Mouse (Mus musculus) heart, embryonic 14.5 days (tissue): Measurements from ENCODE around the gene Pgrmc2. TPM values are rescaled to one million over a fixed set of nuclear protein-coding genes. Genes with fewer than 3 reads are reported as not detected.

Experiments
- ATAC-seq: fragments of 200-750 bp; cut with Nextera tagmentation; 2 replicates; pipeline ENCODE4 v1.8.0; 2017; ENCODE audit warnings: low read depth, moderate TSS enrichment; ENCODE audit not compliant: insufficient number of reproducible peaks, insufficient read depth, low FRiP score
- H3K27ac ChIP-seq, 2 experiments: fragments of 200-500 bp in 1 of 2; fragments of 300-500 bp in 1 of 2; sonication (generic) in 1 of 2; replicated peaks in 1 of 2; 2 replicates each; pipeline ENCODE4 v1.5.1; 2012 to 2014; ENCODE audit warnings: low read depth in 2 of 2, low read length in 2 of 2, control low read depth in 1 of 2, mild to moderate bottlenecking in 1 of 2, mixed read lengths in 1 of 2; ENCODE audit not compliant: control insufficient read depth in 1 of 2, insufficient read depth in 1 of 2
- H3K27me3 ChIP-seq: fragments of 300-500 bp; sonication (generic); 2 replicates; pipeline ENCODE4 v1.6.1; 2014; ENCODE audit warnings: mild to moderate bottlenecking, low read length, control low read depth; ENCODE audit not compliant: control insufficient read depth, insufficient read depth
- H3K36me3 ChIP-seq: fragments of 300-500 bp; sonication (generic); 2 replicates; pipeline ENCODE4 v1.6.1; 2014; ENCODE audit warnings: mild to moderate bottlenecking, control low read depth, low read length, mixed read lengths; ENCODE audit not compliant: control insufficient read depth, insufficient read depth
- H3K4me1 ChIP-seq, 2 experiments: fragments of 200-500 bp in 1 of 2; fragments of 300-500 bp in 1 of 2; sonication (generic) in 1 of 2; 2 replicates each; pipeline ENCODE4 v1.6.1; 2012 to 2014; ENCODE audit warnings: low read length in 2 of 2, control low read depth in 1 of 2, mixed read lengths in 1 of 2; ENCODE audit not compliant: control insufficient read depth in 2 of 2, insufficient read depth in 2 of 2
- H3K4me2 ChIP-seq: fragments of 300-500 bp; sonication (generic); 2 replicates; pipeline ENCODE4 v1.6.1; 2014; ENCODE audit warnings: mild to moderate bottlenecking, low read length
- H3K4me3 ChIP-seq, 2 experiments: fragments of 200-500 bp in 1 of 2; fragments of 300-500 bp in 1 of 2; sonication (generic) in 1 of 2; 2 replicates each; pipeline ENCODE4 v1.5.1; 2012 to 2014; ENCODE audit warnings: low read length in 2 of 2, mild to moderate bottlenecking in 2 of 2, control low read depth in 1 of 2, low read depth in 1 of 2, moderate library complexity in 1 of 2; ENCODE audit not compliant: control insufficient read depth in 1 of 2, insufficient read depth in 1 of 2
- H3K9ac ChIP-seq: fragments of 300-500 bp; sonication (generic); 2 replicates; pipeline ENCODE4 v1.6.1; 2014; ENCODE audit warnings: mild to moderate bottlenecking, low read length
- H3K9me3 ChIP-seq: fragments of 300-500 bp; sonication (generic); 2 replicates; pipeline ENCODE4 v1.6.1; 2016; ENCODE audit warnings: low read length, control low read depth; ENCODE audit not compliant: control insufficient read depth
- WGBS: fragments of 180-500 bp; shearing (Covaris S2); extraction: QIAGEN DNeasy Blood & Tissue Kit; methylation state at CpG from one replicate; pipeline ENCODE4 v1.1.7; 2014; 5-methylcytosine and 5-hydroxymethylcytosine counted together
- polyA plus RNA-seq: library from polyadenylated mRNA; unstranded; fragments of >200 nt; fragmentation: Nextera tagmentation; extraction: Ambion mirVana; gene quantifications from 2 replicates; pipeline ENCODE4 v1.2.1, GENCODE M21; 2014

Pgrmc2 gene
- polyA plus RNA-seq, 1 experiment from 2014 or later: 39.7 TPM

DNA sequence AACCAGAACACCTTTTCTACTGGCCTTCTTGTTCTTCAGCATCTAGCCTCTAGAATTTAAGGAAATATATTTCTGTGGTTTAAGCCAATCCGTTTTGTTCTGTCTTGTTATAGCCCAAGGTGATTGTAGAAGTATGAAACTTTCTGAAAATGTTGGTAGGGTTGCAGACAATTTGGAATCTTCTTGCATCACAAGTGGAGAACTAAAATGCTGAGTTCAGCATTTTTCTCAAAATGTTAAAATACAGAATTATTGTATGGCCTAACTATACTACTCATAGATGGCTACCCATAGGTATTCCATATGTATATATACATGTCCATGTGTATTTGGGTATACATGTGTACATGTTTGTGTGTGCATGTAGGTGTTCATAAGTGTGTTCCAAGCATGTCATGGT lies 52.1 kb downstream of the Pgrmc2 start:
- Histone ChIP-seq H3K4me2 (no peak overlapping the region), H3K9ac (no peak overlapping the region), H3K4me3 (no peak overlapping the region), H3K36me3 (no peaks in the 10 kb centered on the region), H3K9me3 (no peaks in the 10 kb centered on the region), H3K27me3 (no peaks in the 10 kb centered on the region), H3K27ac (no peak overlapping the region), H3K4me1 (no peaks in the 10 kb centered on the region)
- 80% methylated on average over 1 of the region's 1 CpGs for WGBS
- no peak for ATAC-seq

DNA sequence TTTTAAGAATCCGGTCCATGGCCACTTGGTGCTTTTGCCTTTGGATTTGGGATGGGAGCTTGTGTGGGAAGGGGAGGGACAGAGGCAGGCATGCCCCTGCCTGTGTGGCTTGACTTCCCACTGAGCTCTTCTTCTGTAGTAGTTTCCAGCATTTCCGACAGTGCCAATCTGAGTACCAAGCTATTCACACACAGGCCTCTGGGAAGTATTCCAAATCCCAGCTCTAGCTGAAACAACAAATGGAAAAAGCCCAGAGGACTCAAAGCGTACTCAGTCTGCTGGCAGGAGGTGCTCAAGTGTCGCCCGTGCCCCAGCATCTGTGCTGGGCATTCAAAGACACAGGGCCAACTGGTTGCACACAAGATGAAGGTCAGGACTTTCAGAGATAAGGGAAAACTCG lies 60.9 kb downstream of the Pgrmc2 start:
- no peak overlapping the region for H3K27ac ChIP-seq
- no peaks in the 10 kb centered on the region for H3K36me3 ChIP-seq
- H3K4me2 ChIP-seq: no peak overlapping the region
- no peak for ATAC-seq
- H3K4me3 ChIP-seq: no peak overlapping the region
- H3K4me1 ChIP-seq: peaks cover 0 to 3% of the 10 kb centered on the region in 2 experiments; a peak in 1 of 4 replicates
- no peak overlapping the region for H3K9ac ChIP-seq
- no peaks in the 10 kb centered on the region for H3K27me3 ChIP-seq
- WGBS: 57% methylated on average over 6 of the region's 6 CpGs
- no peaks in the 10 kb centered on the region for H3K9me3 ChIP-seq

DNA sequence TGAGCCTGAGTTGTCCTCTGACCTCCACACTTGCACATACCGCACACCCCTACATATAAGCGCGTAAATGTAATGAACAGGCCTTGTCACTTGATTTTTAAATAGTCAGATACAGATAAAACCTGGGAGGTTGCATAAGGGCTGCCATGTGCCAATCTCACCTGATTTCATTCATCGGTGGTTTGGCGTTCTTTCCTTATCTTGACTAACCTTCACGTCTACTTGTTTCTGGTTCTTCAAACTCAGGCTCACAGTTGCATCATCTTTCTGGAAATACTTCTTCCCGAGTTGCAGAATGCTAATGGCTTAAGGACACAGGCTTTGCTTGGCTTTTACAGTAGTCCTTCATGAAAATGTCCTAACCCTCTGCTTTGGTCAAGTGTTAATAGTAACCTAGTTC lies 62.2 kb downstream of the Pgrmc2 start:
- Histone ChIP-seq H3K36me3 (no peaks in the 10 kb centered on the region), H3K9me3 (no peaks in the 10 kb centered on the region), H3K27me3 (no peaks in the 10 kb centered on the region), H3K4me2 (no peak overlapping the region), H3K9ac (no peak overlapping the region), H3K4me3 (no peak overlapping the region), H3K27ac (no peak overlapping the region), H3K4me1 (peaks cover 0 to 3% of the 10 kb centered on the region in 2 experiments; a peak in 1 of 4 replicates)
- 78% methylated on average over 7 of the region's 7 CpGs for WGBS
- no peak for ATAC-seq

DNA sequence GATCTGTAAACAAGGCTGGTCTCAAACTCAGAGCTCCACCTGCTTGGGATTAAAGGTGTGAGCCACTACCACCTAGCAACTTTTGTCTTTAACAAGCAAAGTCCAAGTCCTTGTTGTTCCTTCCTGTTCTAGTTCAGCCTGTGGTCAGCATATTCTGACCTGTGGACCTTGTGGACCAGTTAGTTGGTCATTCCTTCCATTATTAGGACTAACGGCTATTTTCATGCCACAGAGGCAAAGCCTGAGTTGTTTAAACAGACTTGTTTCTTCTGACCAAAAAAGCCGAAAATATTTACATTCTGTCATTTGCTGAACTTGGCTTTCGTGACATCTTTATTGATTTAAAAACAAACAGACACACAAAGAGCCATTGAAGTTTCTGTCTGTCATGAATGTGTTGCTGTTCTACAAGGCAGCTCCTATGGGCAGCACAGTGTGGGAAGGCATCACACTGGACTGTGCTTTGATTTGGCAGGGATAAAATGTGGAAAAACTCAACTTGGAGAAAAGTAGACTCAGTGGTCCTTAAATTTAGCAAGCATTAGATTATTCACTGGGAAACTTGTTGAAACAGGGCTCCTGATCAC lies 64.7 kb downstream of the Pgrmc2 start:
- Histone ChIP-seq H3K4me3 (no peak overlapping the region), H3K27ac (no peak overlapping the region), H3K36me3 (no peaks in the 10 kb centered on the region), H3K4me2 (no peak overlapping the region), H3K9ac (no peak overlapping the region), H3K4me1 (peaks cover 0 to 3% of the 10 kb centered on the region in 2 experiments; a peak in 1 of 4 replicates), H3K9me3 (no peaks in the 10 kb centered on the region), H3K27me3 (no peaks in the 10 kb centered on the region)
- 82% methylated on average over 3 of the region's 3 CpGs for WGBS
- ATAC-seq: no peak

Other genes with a start within 250 kb of the Pgrmc2 start
- 6.9 and 7.9 TPM in 2 replicates for gene Mfsd8, start 236.2 kb downstream of the Pgrmc2 start, polyA plus RNA-seq
- 18.9 and 19.8 TPM in 2 replicates for gene Abhd18, start 236.1 kb downstream of the Pgrmc2 start, polyA plus RNA-seq
- 0.30 and 0.36 TPM in 2 replicates for gene 1700034I23Rik, start 180.5 kb downstream of the Pgrmc2 start, polyA plus RNA-seq
- gene Larp1b, start 133.2 kb downstream of the Pgrmc2 start, polyA plus RNA-seq: 14.5 and 15.7 TPM in 2 replicates